Mouse (Mus musculus) forebrain, embryonic 10.5 days (tissue): ENCODE data around the gene Btg3. TPM values are rescaled to one million over a fixed set of nuclear protein-coding genes. Genes with fewer than 3 reads are reported as not detected.

ENCODE experiments used
- polyA plus RNA-seq: library from polyadenylated mRNA; unstranded; fragments of >200 nt; fragmentation: Nextera tagmentation; extraction: Ambion mirVana; gene quantifications from 2 replicates; pipeline ENCODE4 v1.2.1, GENCODE M21; 2016

The Btg3 gene
- polyA plus RNA-seq, 1 experiment from 2014 or later, result 40.2 TPM

Other genes starting within 250 kb of the Btg3 start
- 60.7 and 67.8 TPM in 2 replicates for gene Cxadr, start 75.7 kb downstream of the Btg3 start, polyA plus RNA-seq
- gene D16Ertd472e, start 199.5 kb upstream of the Btg3 start, polyA plus RNA-seq, result 19.7 and 21.1 TPM in 2 replicates